Mouse (Mus musculus): Measurements from ENCODE around the gene Gp1bb. TPM values are rescaled to one million over a fixed set of nuclear protein-coding genes. Genes with fewer than 3 reads are reported as not detected.

Gene Gp1bb
- 0.38 TPM for total RNA-seq (2023)

GRCm38 (mm10) chr16:18622019-18622418, at the start of gene Gp1bb:
Gene Gp1bb (minus strand): TSS chr16:18622403.

DNA sequence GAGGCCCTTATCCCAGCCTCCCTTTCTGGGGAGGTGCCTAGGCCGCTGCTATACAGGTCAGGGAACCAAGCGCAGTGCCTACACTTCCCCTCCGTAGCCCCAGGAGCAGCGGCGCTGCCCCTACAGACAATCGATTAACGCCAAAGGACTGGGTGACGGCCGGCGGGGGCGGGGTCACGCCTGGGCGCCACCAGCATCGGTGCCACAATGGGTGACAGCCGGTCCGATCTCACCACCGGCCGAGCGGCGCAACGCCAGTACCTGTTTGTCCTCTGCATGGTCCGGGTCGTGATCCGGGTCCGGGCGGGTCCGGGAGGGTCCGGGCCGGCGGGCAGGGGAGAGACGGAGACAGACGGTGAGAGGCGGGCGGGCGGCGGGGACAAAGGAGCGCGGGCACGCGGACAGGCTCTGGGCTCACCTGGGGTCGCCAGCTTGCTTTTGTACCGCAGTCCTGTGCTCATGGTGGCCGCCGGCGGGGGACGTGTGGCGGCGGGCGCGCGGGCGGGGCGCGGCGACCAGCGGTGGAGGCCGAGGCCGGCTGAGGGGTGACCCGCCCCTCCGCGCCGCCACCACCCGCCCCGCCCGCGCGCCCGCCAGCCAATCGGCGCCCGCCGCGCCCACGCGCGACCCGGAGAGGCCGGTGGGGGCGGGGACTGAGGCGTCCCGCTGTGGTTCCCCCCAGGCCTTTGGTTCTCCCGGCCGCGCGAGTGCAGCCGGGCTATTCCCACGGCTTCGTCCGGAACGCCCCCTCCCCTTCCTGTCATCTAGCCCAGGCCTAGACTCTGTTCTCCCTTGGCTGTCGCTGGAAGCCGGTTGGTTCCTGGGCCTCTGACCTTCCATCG, 7.4 kb upstream of the Gp1bb start, which contains the start of gene Sept5:
Gene Sept5, minus strand, starts transcription at position 565 of the 842 bp plus-strand sequence.

GRCm38 (mm10) chr16:18626376-18626878, 4.2 kb upstream of the Gp1bb start, which contains the start of gene Gm49601:
Gene Gm49601 (minus strand): TSS chr16:18626427.

GRCm38 (mm10) chr16:18589804-18590790, 32.1 kb downstream of the Gp1bb start, which contains the start of gene Tbx1:
Gene Tbx1 (minus strand): TSS chr16:18590671.

Other genes with a start within 250 kb of the Gp1bb start
- 17.0 TPM for gene Txnrd2, start 196.0 kb downstream of the Gp1bb start, total RNA-seq (2023)
- gene Comt, start 195.6 kb downstream of the Gp1bb start, total RNA-seq (2023) = 12.6 TPM
- 13.2 TPM for gene Gnb1l, start 123.7 kb downstream of the Gp1bb start, total RNA-seq (2023)
- 9.1 TPM for gene Rtl10, start 123.5 kb downstream of the Gp1bb start, total RNA-seq (2023)
- gene Tbx1, start 31.7 kb downstream of the Gp1bb start, total RNA-seq (2023) = not detected
- not detected for gene Gm49601, start 4.0 kb upstream of the Gp1bb start, total RNA-seq (2023)
- gene Sept5, start 7.6 kb upstream of the Gp1bb start, total RNA-seq (2023) = not detected
- 0.41 TPM for gene Cldn5, start 154.4 kb upstream of the Gp1bb start, total RNA-seq (2023)
- 112 TPM for gene Ufd1, start 189.4 kb upstream of the Gp1bb start, total RNA-seq (2023)
- gene Cdc45, start 189.6 kb upstream of the Gp1bb start, total RNA-seq (2023) = 5.3 TPM
- 58.7 TPM for gene 2510002D24Rik, start 214.2 kb upstream of the Gp1bb start, total RNA-seq (2023)
- 4.7 TPM for gene Gm28539, start 214.2 kb upstream of the Gp1bb start, total RNA-seq (2023)

Measured in CD4-positive naive resting alpha-beta T cell, adult 57 days (primary cell).